Mouse (Mus musculus): Measurements from ENCODE around the gene Ccdc113. TPM values are rescaled to one million over a fixed set of nuclear protein-coding genes. Genes with fewer than 3 reads are reported as not detected.

Ccdc113 gene
- polyA plus RNA-seq, 1 experiment from 2014 or later: 12.8 TPM

- no peaks in the 10 kb centered on the region for H3K9me3 ChIP-seq (replicated peaks)
- no peaks in the 10 kb centered on the region for H3K27me3 ChIP-seq
- no peak overlapping the region for H3K4me3 ChIP-seq (replicated peaks)
- no peaks in the 10 kb centered on the region for H3K4me1 ChIP-seq
- no peak overlapping the region for H3K27ac ChIP-seq (replicated peaks)
- no peak overlapping the region for H3K4me2 ChIP-seq (replicated peaks)
- 78% methylated on average over 6 of the region's 6 CpGs for WGBS
- no peak overlapping the region for H3K9ac ChIP-seq
- no peak for ATAC-seq (ENCODE audit: insufficient number of reproducible peaks, low FRiP score, low TSS enrichment, low read depth)
- H3K36me3 ChIP-seq: no peaks in the 10 kb centered on the region
Observed at GRCm38 (mm10) chr8:95542191-95542590, 8.3 kb downstream of the Ccdc113 start.

GRCm38 (mm10) chr8:95543065-95543464, 9.2 kb downstream of the Ccdc113 start:
- no peak for ATAC-seq (ENCODE audit: insufficient number of reproducible peaks, low FRiP score, low TSS enrichment, low read depth)
- Histone ChIP-seq H3K4me1 (no peaks in the 10 kb centered on the region), H3K9me3 (replicated peaks) (no peaks in the 10 kb centered on the region), H3K36me3 (no peaks in the 10 kb centered on the region), H3K27me3 (no peaks in the 10 kb centered on the region), H3K27ac (replicated peaks) (no peak overlapping the region), H3K4me2 (replicated peaks) (no peak overlapping the region), H3K4me3 (replicated peaks) (no peak overlapping the region), H3K9ac (no peak overlapping the region)
- 79% methylated on average over 3 of the region's 3 CpGs for WGBS

- 74% methylated on average over 17 of the region's 17 CpGs for WGBS
Observed at GRCm38 (mm10) chr8:95545815-95546214, 11.9 kb downstream of the Ccdc113 start.

GRCm38 (mm10) chr8:95546986-95547385, 13.1 kb downstream of the Ccdc113 start:
- H3K4me1 ChIP-seq: no peaks in the 10 kb centered on the region
- ATAC-seq (ENCODE audit: insufficient number of reproducible peaks, low FRiP score, low TSS enrichment, low read depth): no peak
- no peaks in the 10 kb centered on the region for H3K36me3 ChIP-seq
- no peaks in the 10 kb centered on the region for H3K27me3 ChIP-seq
- no peak overlapping the region for H3K4me3 ChIP-seq (replicated peaks)
- 67% methylated on average over 4 of the region's 4 CpGs for WGBS
- H3K9ac ChIP-seq: no peak overlapping the region
- no peaks in the 10 kb centered on the region for H3K9me3 ChIP-seq (replicated peaks)
- H3K4me2 ChIP-seq (replicated peaks): no peak overlapping the region
- H3K27ac ChIP-seq (replicated peaks): no peak overlapping the region

More at GRCm38 (mm10) chr8:95545815-95546214, 11.9 kb downstream of the Ccdc113 start:
- Histone ChIP-seq H3K27me3 (no peaks in the 10 kb centered on the region), H3K4me2 (replicated peaks) (no peak overlapping the region), H3K36me3 (no peaks in the 10 kb centered on the region), H3K9me3 (replicated peaks) (no peaks in the 10 kb centered on the region), H3K4me1 (no peaks in the 10 kb centered on the region), H3K9ac (no peak overlapping the region), H3K4me3 (replicated peaks) (no peak overlapping the region), H3K27ac (replicated peaks) (no peak overlapping the region)
- ATAC-seq (ENCODE audit: insufficient number of reproducible peaks, low FRiP score, low TSS enrichment, low read depth): no peak

GRCm38 (mm10) chr8:95547931-95548330, 14.0 kb downstream of the Ccdc113 start:
- Histone ChIP-seq H3K4me2 (replicated peaks) (no peak overlapping the region), H3K9ac (no peak overlapping the region), H3K36me3 (no peaks in the 10 kb centered on the region), H3K4me3 (replicated peaks) (no peak overlapping the region), H3K4me1 (no peaks in the 10 kb centered on the region), H3K27me3 (no peaks in the 10 kb centered on the region), H3K27ac (replicated peaks) (no peak overlapping the region), H3K9me3 (replicated peaks) (no peaks in the 10 kb centered on the region)
- 38% methylated on average over 8 of the region's 8 CpGs for WGBS
- ATAC-seq (ENCODE audit: insufficient number of reproducible peaks, low FRiP score, low TSS enrichment, low read depth): no peak; the same call in 1 of the 2 replicates

- no peaks in the 10 kb centered on the region for H3K4me1 ChIP-seq
- no peak overlapping the region for H3K9ac ChIP-seq
- WGBS: 62% methylated on average over 16 of the region's 16 CpGs
- H3K36me3 ChIP-seq: no peaks in the 10 kb centered on the region
- no peak; the same call in 1 of the 2 replicates for ATAC-seq (ENCODE audit: insufficient number of reproducible peaks, low FRiP score, low TSS enrichment, low read depth)
- H3K27me3 ChIP-seq: no peaks in the 10 kb centered on the region
- H3K9me3 ChIP-seq (replicated peaks): no peaks in the 10 kb centered on the region
- no peak overlapping the region for H3K4me3 ChIP-seq (replicated peaks)
- H3K27ac ChIP-seq (replicated peaks): no peak overlapping the region
- H3K4me2 ChIP-seq (replicated peaks): no peak overlapping the region
Observed at GRCm38 (mm10) chr8:95549871-95550829, 16.3 kb downstream of the Ccdc113 start.

- no peaks in the 10 kb centered on the region for H3K4me1 ChIP-seq
- WGBS: 70% methylated on average over 4 of the region's 4 CpGs
- H3K4me3 ChIP-seq (replicated peaks): no peak overlapping the region
- no peak overlapping the region for H3K4me2 ChIP-seq (replicated peaks)
- no peak for ATAC-seq (ENCODE audit: insufficient number of reproducible peaks, low FRiP score, low TSS enrichment, low read depth)
- no peaks in the 10 kb centered on the region for H3K36me3 ChIP-seq
- no peaks in the 10 kb centered on the region for H3K9me3 ChIP-seq (replicated peaks)
- no peaks in the 10 kb centered on the region for H3K27me3 ChIP-seq
- no peak overlapping the region for H3K27ac ChIP-seq (replicated peaks)
- no peak overlapping the region for H3K9ac ChIP-seq
Observed at GRCm38 (mm10) chr8:95551577-95551976, 17.7 kb downstream of the Ccdc113 start.

GRCm38 (mm10) chr8:95555963-95556362, 22.1 kb downstream of the Ccdc113 start:
- Histone ChIP-seq H3K4me2 (replicated peaks) (no peak overlapping the region), H3K4me1 (no peaks in the 10 kb centered on the region), H3K9ac (no peak overlapping the region), H3K4me3 (replicated peaks) (no peak overlapping the region), H3K27me3 (no peaks in the 10 kb centered on the region), H3K9me3 (replicated peaks) (no peaks in the 10 kb centered on the region), H3K36me3 (no peaks in the 10 kb centered on the region), H3K27ac (replicated peaks) (no peak overlapping the region)
- no peak for ATAC-seq (ENCODE audit: insufficient number of reproducible peaks, low FRiP score, low TSS enrichment, low read depth)
- WGBS: 89% methylated on average over 2 of the region's 2 CpGs

- Histone ChIP-seq H3K27ac (replicated peaks) (no peak overlapping the region), H3K27me3 (no peaks in the 10 kb centered on the region), H3K9me3 (replicated peaks) (no peaks in the 10 kb centered on the region), H3K4me1 (no peaks in the 10 kb centered on the region), H3K4me3 (replicated peaks) (no peak overlapping the region), H3K9ac (no peak overlapping the region), H3K36me3 (no peaks in the 10 kb centered on the region), H3K4me2 (replicated peaks) (no peak overlapping the region)
- 55% methylated on average over 4 of the region's 4 CpGs for WGBS
- ATAC-seq (ENCODE audit: insufficient number of reproducible peaks, low FRiP score, low TSS enrichment, low read depth): no peak
Observed at GRCm38 (mm10) chr8:95566217-95566616, 32.3 kb downstream of the Ccdc113 start.

- WGBS: 74% methylated on average over 6 of the region's 6 CpGs
- H3K27ac ChIP-seq (replicated peaks): no peak overlapping the region
- no peak for ATAC-seq (ENCODE audit: insufficient number of reproducible peaks, low FRiP score, low TSS enrichment, low read depth)
Observed at GRCm38 (mm10) chr8:95566809-95567208, 32.9 kb downstream of the Ccdc113 start.

GRCm38 (mm10) chr8:95573146-95573545, 39.3 kb downstream of the Ccdc113 start:
- no peaks in the 10 kb centered on the region for H3K9me3 ChIP-seq (replicated peaks)
- H3K27ac ChIP-seq (replicated peaks): no peak overlapping the region
- no peak overlapping the region for H3K4me3 ChIP-seq (replicated peaks)
- no peaks in the 10 kb centered on the region for H3K4me1 ChIP-seq
- 79% methylated on average over 5 of the region's 5 CpGs for WGBS
- ATAC-seq (ENCODE audit: insufficient number of reproducible peaks, low FRiP score, low TSS enrichment, low read depth): no peak
- no peaks in the 10 kb centered on the region for H3K27me3 ChIP-seq
- H3K9ac ChIP-seq: no peak overlapping the region
- no peaks in the 10 kb centered on the region for H3K36me3 ChIP-seq
- H3K4me2 ChIP-seq (replicated peaks): no peak overlapping the region

More at GRCm38 (mm10) chr8:95566809-95567208, 32.9 kb downstream of the Ccdc113 start:
- Histone ChIP-seq H3K36me3 (no peaks in the 10 kb centered on the region), H3K4me1 (no peaks in the 10 kb centered on the region), H3K4me2 (replicated peaks) (no peak overlapping the region), H3K9me3 (replicated peaks) (no peaks in the 10 kb centered on the region), H3K9ac (no peak overlapping the region), H3K4me3 (replicated peaks) (no peak overlapping the region), H3K27me3 (no peaks in the 10 kb centered on the region)

Data from embryonic facial prominence, embryonic 15.5 days (tissue).